Mouse (Mus musculus) left cerebral cortex, postnatal 25 days (tissue): ENCODE data around the gene Ssh1. TPM values are rescaled to one million over a fixed set of nuclear protein-coding genes. Genes with fewer than 3 reads are reported as not detected.

Experiments
- DNase-seq, 2 experiments: peaks; one replicate each; pipeline ENCODE4 v3.0.0; 2022; ENCODE audit warnings: low spot score in 2 of 2, mixed read lengths in 1 of 2
- intact Hi-C: fragments of 180-260 bp; cut with DNase I; formaldehyde crosslinking; loops from one replicate; pipeline ENCODE4 v1.15.1; 2025
- total RNA-seq, 2 experiments: library from RNA; stranded (reverse); gene quantifications; 2 replicates each; pipeline ENCODE4 v1.2.3; 2021

The Ssh1 gene
- total RNA-seq, 2 experiments from 2014 or later: 19.3 to 19.8 TPM

DNA sequence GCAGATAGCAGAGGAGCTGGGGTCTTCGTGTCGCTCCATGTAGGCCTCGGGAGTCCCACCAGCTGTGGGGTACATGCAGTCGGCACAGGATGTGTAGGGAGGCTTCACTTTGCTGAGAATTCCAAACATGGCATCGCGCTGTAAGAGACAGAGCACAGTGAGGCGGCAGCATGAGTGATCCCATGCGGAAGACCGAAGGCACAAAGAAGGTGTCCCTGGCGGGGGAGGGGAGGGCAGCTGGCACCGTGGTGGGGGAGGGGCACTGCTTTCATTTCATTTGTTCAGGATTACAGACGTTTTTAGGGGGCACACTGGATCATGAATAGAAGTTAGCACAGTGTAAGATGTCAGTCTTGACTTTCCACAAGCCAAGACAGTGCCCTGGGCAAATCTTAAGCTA lies 50.4 kb downstream of the Ssh1 start:
- no peak for DNase-seq
- intact Hi-C loops: no loop called here

DNA sequence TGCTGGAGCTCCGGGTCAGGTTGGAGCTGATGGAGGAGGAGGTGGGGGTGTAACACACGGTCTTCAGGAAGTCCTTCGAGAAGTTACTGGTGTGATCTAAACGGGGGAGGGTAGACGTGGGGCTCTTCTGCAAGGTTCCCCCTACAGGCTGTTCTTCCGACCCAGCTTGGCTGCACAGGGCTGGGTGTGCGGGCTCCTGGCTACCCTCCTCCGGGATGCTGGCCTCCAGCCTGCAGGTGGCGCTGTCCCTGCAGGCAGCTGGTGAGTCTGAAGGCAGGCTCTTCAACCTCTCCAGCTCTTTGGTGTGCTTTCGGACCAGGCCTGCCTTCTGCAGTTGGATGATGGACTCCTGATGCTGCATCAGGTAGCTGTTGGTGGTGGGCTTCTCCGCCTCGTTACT lies 51.1 kb downstream of the Ssh1 start:
- DNase-seq: no peak
- intact Hi-C loops: no loop called here

DNA sequence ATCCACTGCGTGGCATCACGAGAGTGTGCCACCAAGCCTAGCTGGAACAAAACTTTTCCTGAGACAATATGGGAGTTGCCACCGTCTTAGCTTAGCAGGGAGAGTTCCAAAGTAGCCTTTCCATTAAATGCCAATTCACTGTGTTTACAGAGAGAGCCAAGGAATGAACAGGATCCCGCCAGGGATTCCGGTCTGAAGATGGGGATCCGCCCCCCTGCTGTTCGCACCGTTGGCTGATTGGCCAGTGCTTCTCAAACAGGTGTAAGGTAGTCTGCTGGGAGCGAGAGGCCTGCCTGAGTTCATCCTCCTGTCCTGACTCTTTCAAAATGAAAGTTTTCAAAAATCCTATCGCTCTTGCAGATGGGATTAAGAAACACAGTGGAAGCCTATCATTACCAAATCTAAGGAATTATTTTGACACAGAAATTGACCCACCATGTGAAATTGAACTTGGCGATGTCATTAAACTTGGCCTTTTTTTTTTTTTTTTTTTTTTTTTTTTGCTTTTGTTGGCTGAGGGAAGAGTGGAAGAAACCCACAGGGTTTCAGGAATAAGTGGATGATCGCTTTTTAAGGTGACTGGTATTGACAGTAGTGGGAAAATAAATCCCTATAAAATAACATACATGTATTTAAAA lies 54.3 kb downstream of the Ssh1 start:
- intact Hi-C loops: no loop called here
- no peak for DNase-seq

DNA sequence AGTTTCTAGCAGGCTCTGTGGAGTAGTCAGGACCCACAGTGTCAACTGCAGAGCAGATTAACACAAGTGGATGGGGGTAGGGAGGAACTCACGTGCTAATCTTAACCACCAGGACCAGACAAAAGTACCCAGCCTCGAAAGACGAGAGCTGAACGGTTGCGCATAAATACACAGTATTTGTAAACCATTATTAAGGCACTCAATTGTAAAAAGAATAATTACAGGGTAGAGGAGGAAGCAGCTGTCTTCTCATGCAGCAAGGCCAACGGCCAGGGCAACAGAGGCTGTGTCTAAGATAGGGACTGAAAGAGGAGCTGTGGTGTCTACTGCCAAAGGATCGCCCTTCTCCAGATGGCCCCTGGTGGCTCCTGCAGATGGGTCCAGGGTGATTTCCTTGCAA lies 56.0 kb downstream of the Ssh1 start:
- intact Hi-C loops: no loop called here
- no peak for DNase-seq

DNA sequence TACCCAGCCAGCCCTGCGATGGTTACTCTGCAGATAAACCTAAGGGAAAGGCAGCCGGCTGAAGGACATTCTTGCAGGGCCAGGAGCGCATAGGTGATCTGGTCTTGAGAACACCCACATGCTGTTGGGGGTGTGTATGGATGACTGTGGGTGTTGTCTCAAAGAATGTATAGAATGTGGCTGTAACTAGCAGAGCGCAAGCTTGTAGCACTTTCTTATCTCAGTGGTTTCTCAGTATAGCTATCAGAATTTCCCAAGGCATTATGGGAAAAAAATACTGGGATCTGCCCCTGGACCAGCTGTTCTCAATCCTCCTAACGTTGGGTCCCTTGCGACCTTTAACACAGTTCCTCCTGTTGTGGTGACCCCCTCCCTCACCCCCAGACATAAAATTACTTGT lies 59.8 kb downstream of the Ssh1 start:
- intact Hi-C loops: no loop called here
- DNase-seq: no peak

DNA sequence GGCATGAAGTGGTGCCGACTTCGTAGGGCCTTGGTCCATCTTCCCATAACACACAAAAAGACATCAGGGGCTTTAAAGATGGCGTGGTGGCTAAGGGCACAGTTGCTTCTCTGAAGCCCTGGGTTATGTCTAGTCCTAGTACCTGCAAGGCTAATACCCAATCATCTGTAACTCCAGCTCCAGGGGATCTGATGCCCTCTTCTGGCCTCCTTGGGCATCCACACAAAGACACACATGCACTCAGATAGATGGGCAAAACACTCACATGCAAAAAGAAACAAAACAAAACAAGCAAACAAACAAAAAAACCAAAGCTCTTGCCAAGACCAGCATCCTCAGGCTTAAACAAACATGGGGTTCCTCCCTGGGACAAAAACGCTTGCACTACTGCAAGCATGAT lies 60.2 kb downstream of the Ssh1 start:
- no peak for DNase-seq
- intact Hi-C loops: no loop called here

DNA sequence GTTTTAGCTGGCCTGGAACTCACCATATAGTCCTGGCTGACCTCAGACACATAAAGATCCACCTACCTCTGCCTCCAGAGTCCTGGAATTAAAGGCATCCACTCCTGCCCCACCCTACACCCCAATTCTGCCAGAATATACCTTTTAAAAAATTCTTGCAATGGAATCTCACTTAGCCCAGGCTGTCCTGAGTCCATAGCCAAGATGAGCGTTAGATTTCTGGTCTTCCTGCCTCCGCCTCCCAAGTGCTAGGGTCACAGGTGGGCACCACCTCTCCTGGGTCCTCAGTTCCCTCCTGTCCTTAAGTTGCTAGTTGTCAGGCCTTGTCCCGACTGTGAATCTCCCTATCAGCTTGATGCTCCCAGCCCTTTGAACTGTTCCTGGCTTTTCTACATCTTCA lies 61.4 kb downstream of the Ssh1 start:
- DNase-seq: no peak
- intact Hi-C loops: no loop called here

DNA sequence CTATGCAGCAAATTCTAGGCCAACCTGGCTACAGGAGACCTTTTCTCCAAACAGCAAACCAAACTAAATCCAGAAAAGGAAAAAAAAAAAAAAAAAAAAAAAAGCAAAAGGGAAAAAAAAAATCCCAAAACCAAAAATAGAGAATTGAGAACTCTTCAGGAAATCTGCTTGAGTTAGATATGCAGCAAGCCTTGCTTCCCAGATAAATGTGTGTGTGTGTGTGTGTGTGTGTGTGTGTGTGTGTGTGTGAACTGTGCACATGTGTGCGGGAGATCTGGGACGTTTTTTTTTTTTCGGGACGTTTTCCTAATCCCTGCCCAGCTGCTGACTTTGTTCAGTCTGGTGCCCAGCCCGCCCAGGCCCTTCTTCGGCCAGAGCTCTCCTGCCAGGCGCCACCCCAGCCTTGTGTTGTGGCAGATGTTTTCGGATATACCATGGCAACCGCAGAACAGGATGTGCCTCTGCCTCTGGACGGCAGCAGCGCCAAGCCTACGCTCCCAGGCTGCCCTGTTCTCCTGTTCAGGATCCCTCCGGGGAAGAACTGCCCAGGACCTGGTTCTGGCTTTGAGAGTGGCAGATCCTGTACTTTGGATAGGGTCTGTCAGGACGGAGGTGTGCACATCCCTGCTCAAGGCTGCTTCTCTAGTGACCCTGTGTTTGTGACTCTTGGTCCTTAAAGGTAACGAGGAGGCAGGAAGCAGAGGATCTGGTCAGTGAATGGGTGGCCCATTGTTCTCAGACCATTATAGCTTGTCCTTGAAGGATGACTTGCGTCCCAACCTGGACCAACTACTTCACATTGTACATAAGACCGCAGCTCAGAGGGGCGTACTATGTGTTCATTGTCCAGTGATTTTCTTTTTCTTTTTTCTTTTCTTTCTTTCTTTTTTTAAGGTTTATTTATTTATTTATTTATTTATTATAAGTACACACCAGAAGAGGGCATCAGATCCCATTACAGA lies 62.8 kb downstream of the Ssh1 start:
- DNase-seq: peak; percentile 24 to 39

DNA sequence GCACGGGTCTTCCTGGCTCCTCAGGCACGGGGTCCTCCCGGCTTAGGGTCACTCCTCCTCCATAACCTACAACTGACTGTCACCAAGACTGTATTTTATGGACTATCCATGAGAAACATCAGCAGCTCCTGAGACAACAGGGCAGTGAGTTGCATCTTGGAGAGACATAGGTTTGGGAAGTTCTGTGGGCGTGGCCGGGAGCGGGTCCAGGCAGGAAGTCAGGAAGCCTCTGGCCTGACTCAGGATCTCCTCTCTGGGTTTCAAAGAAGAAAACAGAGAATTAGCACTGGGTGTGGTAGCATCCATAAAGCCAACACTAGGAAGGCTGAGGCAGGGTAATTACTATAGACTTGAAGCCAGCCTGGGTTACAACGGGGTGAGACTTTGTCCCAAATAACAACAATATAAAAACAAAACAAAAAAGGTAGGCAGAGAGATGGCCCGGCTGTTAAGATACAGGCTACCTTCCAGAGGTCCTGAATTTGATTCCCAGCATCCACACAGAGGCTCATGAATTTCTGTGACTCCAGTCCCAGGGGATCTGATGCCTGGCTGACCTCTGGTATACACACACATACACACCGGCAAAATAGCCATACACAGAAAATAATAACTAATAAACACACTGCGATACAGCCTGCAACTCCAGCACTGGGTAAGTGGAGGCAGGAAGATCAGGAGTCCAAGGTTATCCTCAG lies 63.6 kb downstream of the Ssh1 start:
- no peak for DNase-seq
- intact Hi-C loops: loop anchor here (2.0 kb wide), 1 partner anchor 19 kb away; no protein-coding TSS in a partner anchor

More for the DNA sequence above, 62.8 kb downstream of the Ssh1 start:
- intact Hi-C loops: loop anchor here (2.0 kb wide), 1 partner anchor 20 kb away; no protein-coding TSS in a partner anchor

DNA sequence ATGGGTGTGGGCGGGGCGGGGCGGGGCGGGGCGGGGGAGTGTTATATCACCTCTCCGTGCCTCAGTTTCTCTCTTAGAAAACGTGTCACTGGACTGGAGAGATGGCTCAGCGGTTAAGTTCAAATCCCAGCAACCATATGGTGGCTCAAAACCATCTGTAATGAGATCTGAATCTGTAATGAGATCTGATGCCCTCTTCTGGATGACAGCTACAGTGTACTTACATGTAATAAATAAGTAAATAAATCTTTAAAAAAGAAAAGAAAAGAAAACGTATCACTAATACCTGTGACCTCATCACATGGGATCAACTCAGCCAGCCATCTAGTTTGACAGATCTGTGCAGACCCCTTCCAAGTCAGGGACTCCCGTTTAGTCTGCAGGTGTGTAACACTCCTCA lies 64.2 kb downstream of the Ssh1 start:
- intact Hi-C loops: no loop called here

DNA sequence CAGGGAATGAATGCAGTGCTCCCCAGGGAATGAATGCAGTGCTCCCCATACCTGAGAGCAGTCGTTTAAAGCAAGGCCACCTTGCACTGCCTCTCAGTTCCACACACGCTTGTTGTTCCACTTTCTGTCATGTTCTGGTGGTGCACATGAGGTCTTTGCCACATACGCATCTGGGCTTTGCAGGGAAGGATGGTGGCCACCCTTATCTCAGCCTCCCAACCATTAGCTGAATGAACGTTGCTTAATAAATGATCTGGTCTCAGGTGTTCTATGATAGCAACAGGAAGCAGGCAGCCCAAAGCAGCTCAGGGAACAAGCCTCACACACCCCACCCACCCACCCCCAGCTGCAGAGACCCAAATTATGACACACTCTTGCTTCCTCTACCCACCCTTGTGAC lies 69.1 kb downstream of the Ssh1 start:
- intact Hi-C loops: no loop called here

More for the DNA sequence above, 64.2 kb downstream of the Ssh1 start:
- DNase-seq: no peak

DNA sequence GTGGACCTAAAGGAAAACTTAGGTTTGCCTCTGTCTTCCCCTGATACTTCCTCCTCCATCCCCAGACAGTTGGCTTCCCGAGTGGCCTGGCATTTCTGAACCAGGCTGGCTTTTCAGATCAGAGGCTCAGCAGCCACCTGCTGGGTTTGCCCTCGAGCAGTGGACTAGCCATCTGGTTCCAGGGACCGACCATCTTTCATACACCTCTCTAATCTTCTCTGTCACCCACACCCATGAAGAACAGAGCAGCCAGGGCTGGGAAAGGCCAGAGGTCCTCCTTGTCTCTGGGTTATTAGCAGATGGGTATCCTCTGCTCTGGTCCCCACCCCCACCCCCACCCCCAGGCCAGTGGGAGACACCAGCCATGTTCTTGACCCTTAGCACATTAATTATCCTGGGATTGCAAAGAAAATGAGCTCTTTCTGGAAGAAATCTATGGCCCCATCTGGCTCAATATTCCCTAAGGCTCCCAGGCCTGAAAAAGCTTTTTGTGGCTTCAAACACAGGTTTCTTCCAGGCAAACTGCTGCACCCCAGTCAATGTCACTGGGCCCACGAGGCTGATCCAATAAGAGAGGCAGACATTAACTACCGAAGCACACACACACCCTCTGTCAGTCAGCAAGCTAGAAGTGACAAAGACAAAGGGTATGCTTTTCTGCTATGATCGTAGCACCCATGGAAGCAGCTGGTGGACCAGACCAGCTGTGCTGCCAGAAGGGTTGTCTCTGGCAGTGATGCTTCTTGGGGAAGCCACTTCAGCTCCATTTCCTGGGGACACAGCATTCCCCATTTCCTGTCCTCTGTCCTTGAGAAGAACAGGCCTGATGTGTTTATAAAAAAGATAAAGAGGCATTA lies 72.2 kb downstream of the Ssh1 start:
- intact Hi-C loops: no loop called here
- no peak for DNase-seq

More for the DNA sequence above, 69.1 kb downstream of the Ssh1 start:
- no peak for DNase-seq

DNA sequence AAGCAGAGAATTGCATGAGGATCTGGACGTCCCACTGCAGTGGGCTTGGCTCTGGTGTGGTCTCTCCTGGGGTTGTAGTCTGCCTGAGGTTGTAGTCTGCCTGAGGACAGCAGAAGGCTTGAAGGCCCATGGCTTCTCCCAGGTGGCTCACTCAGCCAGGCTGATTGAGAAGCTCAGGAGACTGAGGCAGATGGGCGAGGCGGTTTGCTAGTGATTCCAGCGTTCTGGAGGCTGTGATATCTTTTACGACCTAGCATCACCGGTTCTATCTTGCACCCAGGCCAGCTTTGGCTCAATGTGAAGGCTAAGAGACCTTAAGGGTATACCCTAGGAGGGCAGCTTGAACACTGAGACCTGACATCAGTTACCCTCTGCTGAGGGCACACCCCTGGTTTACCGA lies 74.6 kb downstream of the Ssh1 start:
- DNase-seq: no peak
- intact Hi-C loops: no loop called here

DNA sequence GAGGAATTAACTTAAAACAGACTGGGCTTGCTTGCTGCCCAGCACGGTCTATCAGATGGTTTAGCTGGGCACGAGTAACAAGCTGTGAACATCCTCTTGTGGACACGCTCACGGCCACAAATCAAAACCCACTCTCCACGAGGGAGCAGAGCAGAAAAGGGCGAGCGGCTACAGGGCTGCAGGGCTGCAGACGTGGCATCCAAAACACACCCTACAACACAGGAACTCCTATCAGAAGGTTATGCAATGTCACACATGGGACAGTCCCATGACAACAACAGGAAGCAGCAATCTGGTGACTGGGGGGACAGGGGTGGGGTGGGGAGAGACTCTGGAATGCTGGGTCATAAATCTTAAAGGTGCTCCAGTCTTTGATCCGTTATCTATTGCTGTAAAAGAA lies 75.0 kb downstream of the Ssh1 start:
- intact Hi-C loops: no loop called here
- no peak for DNase-seq

DNA sequence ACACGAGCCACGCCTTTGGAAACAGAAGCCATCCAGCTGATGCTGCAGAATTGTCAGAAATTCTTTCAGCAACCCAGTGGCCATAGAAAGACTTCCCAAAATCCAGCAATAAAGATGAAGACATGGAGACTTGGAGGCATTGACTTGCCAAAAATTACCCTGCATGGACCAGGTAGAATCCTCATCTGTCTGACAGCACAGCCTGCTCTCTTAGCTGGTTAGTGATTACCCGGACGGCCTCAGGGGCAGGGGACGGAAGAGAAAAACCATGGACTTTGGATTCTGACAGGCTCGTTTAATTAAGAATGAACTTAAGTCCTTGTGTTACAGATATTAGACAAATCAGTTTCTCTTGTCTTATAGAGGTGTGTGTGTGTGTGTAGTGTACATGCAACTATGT lies 83.0 kb downstream of the Ssh1 start:
- no peak for DNase-seq
- intact Hi-C loops: loop anchor here (2.0 kb wide), 1 partner anchor 20 kb away; no protein-coding TSS in a partner anchor

DNA sequence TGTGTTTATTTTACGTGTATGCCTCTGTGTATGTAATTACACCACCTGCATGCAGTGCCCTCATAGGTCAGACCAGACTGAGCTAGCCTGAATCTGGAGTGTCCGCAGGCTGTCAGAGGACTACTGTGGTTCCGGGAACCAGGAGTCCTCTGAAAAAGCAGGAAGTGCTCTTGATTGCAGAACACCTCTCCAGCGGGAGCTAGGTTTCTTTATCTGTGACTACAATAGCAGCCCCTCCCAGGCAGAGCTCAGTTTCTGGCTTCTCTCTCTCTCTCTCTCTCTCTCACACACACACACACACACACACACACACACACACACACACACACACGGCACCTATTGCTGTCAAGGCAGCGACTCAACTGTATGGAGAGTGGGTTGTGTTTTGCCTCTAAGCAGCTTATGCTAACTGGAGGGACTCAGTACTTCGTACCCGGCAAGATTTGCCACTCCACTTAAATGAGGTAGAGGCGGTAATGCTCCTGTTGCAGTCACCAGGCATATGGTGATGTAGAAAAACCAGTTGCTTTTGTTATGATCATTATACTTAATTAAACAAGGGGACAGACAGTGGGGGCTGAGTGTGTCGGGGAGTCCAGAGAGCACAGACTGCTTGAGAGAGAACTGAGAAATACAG lies 83.5 kb downstream of the Ssh1 start:
- DNase-seq: peak; percentile 18 to 67
- intact Hi-C loops: loop anchor here (2.0 kb wide), 1 partner anchor 21 kb away; no protein-coding TSS in a partner anchor

DNA sequence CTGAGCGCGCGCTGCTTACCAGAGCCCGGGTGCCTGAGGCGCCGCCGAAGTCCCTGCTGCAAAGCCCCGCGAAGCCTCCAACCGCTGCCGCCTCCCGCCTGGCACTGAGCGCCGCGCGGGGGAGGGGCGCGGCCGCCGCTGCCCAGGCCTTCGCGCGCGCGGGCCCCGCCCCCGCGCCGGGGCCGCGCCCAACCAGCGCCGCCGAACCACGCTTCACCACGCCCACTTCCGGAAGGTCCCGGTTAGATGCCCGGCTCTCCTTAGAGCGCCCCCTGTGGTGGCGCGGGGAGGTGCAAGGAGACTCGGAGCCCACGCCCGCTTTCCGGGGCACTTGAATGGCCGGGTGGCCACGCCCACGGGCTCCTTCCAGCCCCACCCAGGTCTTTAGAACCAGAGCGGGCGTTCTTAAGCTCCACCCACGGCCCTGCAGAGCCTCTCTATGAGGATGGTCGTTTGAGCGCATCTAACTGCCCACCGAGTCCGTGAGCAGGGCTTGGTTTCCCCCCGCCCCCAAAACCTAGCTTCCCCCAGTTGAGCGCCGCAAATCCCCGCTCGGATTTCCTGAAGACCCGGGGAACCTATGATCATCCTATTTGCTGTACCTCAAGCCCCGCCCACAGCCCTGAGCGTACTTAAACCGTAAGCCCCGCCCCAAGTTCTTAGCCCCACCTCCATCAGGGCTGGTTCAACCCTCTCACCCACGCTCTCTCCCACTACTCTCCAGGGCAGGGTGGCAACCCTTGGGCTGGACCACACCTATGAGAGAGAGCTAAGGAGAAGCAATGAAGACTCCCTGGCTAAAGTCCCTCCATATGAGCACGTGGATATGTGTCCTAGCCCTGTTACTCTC lies 84.9 kb downstream of the Ssh1 start, which contains the start of gene Coro1c:
Coro1c (minus strand) TSS at position 167 of the 850 bp plus-strand sequence.
- peak; percentile 97 for DNase-seq
- intact Hi-C loops: loop anchor here (2.0 to 5.0 kb wide), 2 partner anchors 34 to 52 kb away; no protein-coding TSS in a partner anchor
